23 mouse cellular contexts compared by ENCODE assay signal in genomic region chr7:6153131-6153530, GRCm38 (mm10). TPM values are rescaled to one million over a fixed set of nuclear protein-coding genes. Genes with fewer than 3 reads are reported as not detected.
A peak's percentile ranks its signal among the peaks of the same experiment; 100 is the strongest.
DNase-seq lines count a peak whose midpoint lies in the region; ATAC-seq and TF ChIP-seq lines count a peak whose summit lies in the region.
"Had no signal": no experiment of that assay in that cellular context is flagged by ENCODE, and none has a peak within 500 bp of the region (broad histone marks: within the 10 kb centered on the region; RNA-seq: fewer than 3 reads in every experiment).

No protein-coding gene starts in this region.

- no peak overlapping the region for H3K4me3 ChIP-seq in cerebellum, adult 2 months (replicated peaks; ENCODE audit: insufficient read depth, low read depth, low read length)
- no peak overlapping the region for H3K4me3 ChIP-seq in heart, postnatal 0 days (ENCODE audit: low read depth, low read length)
- H3K4me3 ChIP-seq: erythroblast, embryonic 14.5 days had no signal

- H3K9me3 ChIP-seq in heart, postnatal 0 days (replicated peaks; ENCODE audit: control insufficient read depth, low read length): no peaks in the 10 kb centered on the region
- H3K9me3 ChIP-seq: midbrain, embryonic 10.5 days had no signal

- H3K36me3 ChIP-seq in heart, postnatal 0 days (replicated peaks; ENCODE audit: control insufficient read depth, insufficient read depth, low read length): no peaks in the 10 kb centered on the region

- no peaks in the 10 kb centered on the region for H3K27me3 ChIP-seq in cerebellum, adult 2 months (ENCODE audit: control insufficient read depth, insufficient read depth, low read length)
- H3K27me3 ChIP-seq in heart, postnatal 0 days (ENCODE audit: control insufficient read depth, insufficient read depth, low read length): no peaks in the 10 kb centered on the region

- no peak overlapping the region; the same call in 1 of the 2 replicates for H3K9ac ChIP-seq in heart, postnatal 0 days (replicated peaks; ENCODE audit: low read depth, low read length)
- H3K9ac ChIP-seq: hindbrain, embryonic 14.5 days; liver, embryonic 14.5 days had no signal

- H3K4me1 ChIP-seq in cerebellum, adult 2 months (ENCODE audit: control insufficient read depth, insufficient read depth, low read length): peaks cover 35% of the 10 kb centered on the region
- peaks cover 65% of the 10 kb centered on the region for H3K4me1 ChIP-seq in heart, postnatal 0 days (ENCODE audit: control insufficient read depth, insufficient read depth)

- DNase-seq in cerebellum, adult 2 months: no peak
- no peak for DNase-seq in cerebellum, postnatal 10 days
- DNase-seq in heart, postnatal 0 days (ENCODE audit: low spot score): no peak
- DNase-seq in heart, postnatal 4 days: no peak
- peak; percentile 28 for DNase-seq in 3T3-L1 (ENCODE audit: low read depth, low spot score)
- peak; percentile 58 to 63 for DNase-seq in adrenal gland, postnatal 36 days
- no peak for DNase-seq in ovary, postnatal 10 days (ENCODE audit: low spot score)
- no peak for DNase-seq in cerebellum, postnatal 25 days
- DNase-seq: B cell, adult 2 months; cerebellum, adult 8-10 months; left cerebral cortex, postnatal 4 days; lung, postnatal 10 days; thymus, postnatal 4 days had no signal

- H3K27ac ChIP-seq in cerebellum, adult 2 months (ENCODE audit: insufficient read depth, low read length): peak overlapping the region; percentile 34; the same call in 1 of the 2 replicates
- peak overlapping the region; percentile 94 for H3K27ac ChIP-seq in heart, postnatal 0 days (ENCODE audit: low read depth)
- H3K27ac ChIP-seq: hindbrain, embryonic 14.5 days; liver, embryonic 14.5 days; midbrain, embryonic 10.5 days; stomach, postnatal 0 days had no signal

- no peak overlapping the region for H3K4me2 ChIP-seq in heart, postnatal 0 days (ENCODE audit: low read depth, low read length)
- H3K4me2 ChIP-seq: hindbrain, embryonic 14.5 days had no signal

- ATAC-seq in heart, postnatal 0 days (ENCODE audit: insufficient read depth, low read depth): no peak
- ATAC-seq: forebrain, embryonic 16.5 days; intestine, postnatal 0 days had no signal

- no peak for TF ChIP-seq POLR2A in cerebellum, adult 2 months (IDR thresholded peaks at IDR 0.05; ENCODE audit: borderline replicate concordance, insufficient read depth, low read length)

- TF ChIP-seq CTCF in cerebellum, adult 2 months (IDR thresholded peaks at IDR 0.05; ENCODE audit: borderline replicate concordance, insufficient read depth, low read depth, low read length): no peak
- TF ChIP-seq CTCF in heart, postnatal 0 days (IDR thresholded peaks at IDR 0.05; ENCODE audit: low read depth): no peak

- 36% methylated on average over 3 of the region's 3 CpGs for WGBS in cerebellum, adult 2 months
- 55% methylated on average over 3 of the region's 3 CpGs for WGBS in heart, postnatal 0 days

- no peak for TF ChIP-seq EP300 in heart, postnatal 0 days (IDR thresholded peaks at IDR 0.05; ENCODE audit: low read depth)

RNA-seq across cellular contexts. Expression of gene Zfp787, which starts 2.7 kb away (rescaled TPM):
- polyA plus RNA-seq in cerebellum, adult 2 months (2012; rRNA removed): 45.2 and 45.9 TPM in 2 replicates
- total RNA-seq in heart, postnatal 0 days (2014; rRNA removed; ENCODE audit: low replicate concordance): 84.1 and 86.2 TPM in 2 replicates
- 37.6 and 38.5 TPM in 2 replicates for polyA plus RNA-seq in heart, postnatal 0 days (2015; fragmentation: Nextera tagmentation; extraction: Ambion mirVana)
- total RNA-seq in heart, postnatal 4 days (2021): 10 to 100 TPM; 43.4 to 50.3 TPM
- 10 to 100 TPM; 35.1 to 50.9 TPM for total RNA-seq in adrenal gland, postnatal 36 days (2021)

RNA-seq across cellular contexts. Expression of gene Zfp444, which starts 18.9 kb away (rescaled TPM):
- 52.0 and 52.2 TPM in 2 replicates for polyA plus RNA-seq in cerebellum, adult 2 months (2012; rRNA removed)
- total RNA-seq in heart, postnatal 0 days (2014; rRNA removed; ENCODE audit: low replicate concordance): 24.2 and 58.7 TPM in 2 replicates
- polyA plus RNA-seq in heart, postnatal 0 days (2015; fragmentation: Nextera tagmentation; extraction: Ambion mirVana): 20.7 and 28.0 TPM in 2 replicates
- total RNA-seq in heart, postnatal 4 days (2021): 10 to 100 TPM; 11.8 to 15.2 TPM
- total RNA-seq in adrenal gland, postnatal 36 days (2021): 10 to 100 TPM; 26.4 to 35.9 TPM

RNA-seq across cellular contexts. Expression of gene Galp, which starts 43.8 kb away (rescaled TPM):
- polyA plus RNA-seq in cerebellum, adult 2 months (2012; rRNA removed): not detected in 2 replicates
- not detected in 2 replicates for total RNA-seq in heart, postnatal 0 days (2014; rRNA removed; ENCODE audit: low replicate concordance)
- polyA plus RNA-seq in heart, postnatal 0 days (2015; fragmentation: Nextera tagmentation; extraction: Ambion mirVana): not detected in 2 replicates
- total RNA-seq in heart, postnatal 4 days (2021): not detected
- not detected for total RNA-seq in adrenal gland, postnatal 36 days (2021)
- total RNA-seq: gastrocnemius, adult 8-10 months; heart, adult 8-10 months; left cerebral cortex, postnatal 4 days had no signal
- polyA plus RNA-seq: erythroblast, embryonic 14.5 days; forebrain, embryonic 16.5 days; hindbrain, embryonic 14.5 days; intestine, postnatal 0 days; liver, embryonic 14.5 days; midbrain, embryonic 10.5 days; spleen, adult 2 months; stomach, postnatal 0 days had no signal

Comparison
In these comparisons a context has a peak if more than half of its experiments do, and no peak if none do; other contexts are left out.
1. DNase-seq: peak in 3T3-L1 (single experiment) and adrenal gland, postnatal 36 days (2 of 2); none in cerebellum, adult 2 months (0 of 2), cerebellum, postnatal 10 days (0 of 2), heart, postnatal 0 days (single experiment), heart, postnatal 4 days (single experiment), ovary, postnatal 10 days (single experiment) and cerebellum, postnatal 25 days (0 of 2).